Mouse (Mus musculus) liver, embryonic 16.5 days (tissue): ENCODE measurements around the gene Pth2r. TPM values are rescaled to one million over a fixed set of nuclear protein-coding genes. Genes with fewer than 3 reads are reported as not detected.

ENCODE experiments used
- ATAC-seq: fragments of 200-750 bp; cut with Nextera tagmentation; 2 replicates; pipeline ENCODE4 v1.8.0; 2017; ENCODE audit warnings: low read depth, mild to moderate bottlenecking, moderate number of reproducible peaks, moderate library complexity
- H3K27ac ChIP-seq: fragments of 300-500 bp; sonication (generic); 2 replicates; pipeline ENCODE4 v1.5.1; 2014; ENCODE audit warnings: mild to moderate bottlenecking, low read length
- H3K27me3 ChIP-seq: fragments of 300-500 bp; sonication (generic); 2 replicates; pipeline ENCODE4 v1.6.1; 2014; ENCODE audit warnings: low read depth, low read length, mixed read lengths; ENCODE audit not compliant: control insufficient read depth, insufficient read depth
- H3K36me3 ChIP-seq: fragments of 300-500 bp; sonication (generic); 2 replicates; pipeline ENCODE4 v1.6.1; 2014; ENCODE audit warnings: mild to moderate bottlenecking; ENCODE audit not compliant: control insufficient read depth, insufficient read depth
- H3K4me1 ChIP-seq: fragments of 300-500 bp; sonication (generic); 2 replicates; pipeline ENCODE4 v1.6.1; 2014; ENCODE audit warnings: low read depth, low read length, mixed read lengths; ENCODE audit not compliant: control insufficient read depth
- H3K4me2 ChIP-seq: fragments of 300-500 bp; sonication (generic); 2 replicates; pipeline ENCODE4 v1.6.1; 2014; ENCODE audit warnings: low read depth, low read length, mixed read lengths
- H3K4me3 ChIP-seq: fragments of 300-500 bp; sonication (generic); 2 replicates; pipeline ENCODE4 v1.5.1; 2014; ENCODE audit warnings: low read depth, mild to moderate bottlenecking, low read length
- H3K9ac ChIP-seq: fragments of 300-500 bp; sonication (generic); 2 replicates; pipeline ENCODE4 v1.6.1; 2014; ENCODE audit warnings: low read depth, low read length
- H3K9me3 ChIP-seq: fragments of 300-500 bp; sonication (generic); replicated peaks from 2 replicates; pipeline ENCODE4 v1.6.1; 2016; ENCODE audit warnings: low read length; ENCODE audit not compliant: control insufficient read depth
- WGBS: fragments of 180-500 bp; shearing (Covaris S2); extraction: QIAGEN DNeasy Blood & Tissue Kit; methylation state at CpG from one replicate; pipeline ENCODE4 v1.1.7; 2014; ENCODE audit not compliant: insufficient replicate concordance; 5-methylcytosine and 5-hydroxymethylcytosine counted together
- polyA plus RNA-seq: library from polyadenylated mRNA; unstranded; fragments of >200 nt; fragmentation: Nextera tagmentation; extraction: Ambion mirVana; gene quantifications from 2 replicates; pipeline ENCODE4 v1.2.1, GENCODE M21; 2015

Gene Pth2r
- polyA plus RNA-seq, 1 experiment from 2014 or later = not detected

DNA sequence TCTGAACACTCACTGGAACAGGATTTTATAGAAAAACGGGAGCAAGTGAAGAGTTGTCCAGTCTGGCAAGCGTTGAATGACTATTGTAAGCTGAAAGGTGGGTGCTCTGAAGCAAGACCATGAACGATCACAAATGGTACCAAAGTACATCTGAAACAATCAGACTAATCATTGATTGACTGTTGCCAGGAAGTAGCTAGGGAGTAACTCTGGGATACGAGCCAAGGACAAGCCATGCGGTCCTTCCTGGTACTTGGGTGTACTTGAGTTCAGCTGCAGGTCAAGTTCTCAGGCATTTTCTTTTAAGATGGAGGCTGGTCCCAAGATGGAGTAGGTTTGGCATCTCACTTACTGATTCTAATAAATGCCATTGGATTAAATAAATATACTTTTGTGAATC lies 125.6 kb downstream of the Pth2r start:
- Histone ChIP-seq H3K36me3 (no peaks in the 10 kb centered on the region), H3K27ac (no peak overlapping the region), H3K9ac (no peak overlapping the region), H3K4me3 (no peak overlapping the region), H3K9me3 (no peaks in the 10 kb centered on the region), H3K4me2 (no peak overlapping the region), H3K4me1 (no peaks in the 10 kb centered on the region), H3K27me3 (no peaks in the 10 kb centered on the region)
- ATAC-seq = no peak
- WGBS = 62% methylated on average over 5 of the region's 5 CpGs

DNA sequence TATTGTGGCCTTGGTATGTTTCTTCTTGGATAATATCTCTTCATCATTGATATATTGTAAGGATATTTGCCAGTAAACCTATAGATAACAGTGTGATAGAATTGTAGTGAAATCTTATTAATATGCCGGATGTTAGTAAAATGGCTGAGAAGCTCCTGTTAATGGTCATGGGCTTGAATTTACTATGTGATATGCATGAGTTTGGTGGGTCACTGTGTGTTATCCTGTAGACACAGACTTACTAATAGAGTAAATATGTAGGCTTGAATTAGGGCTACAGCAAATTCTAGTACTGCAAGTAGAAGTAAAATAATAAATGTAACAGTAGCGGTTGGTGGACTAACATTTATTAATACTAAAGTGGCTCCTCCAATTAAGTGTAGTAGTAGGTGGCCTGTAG lies 139.1 kb downstream of the Pth2r start:
- no peak for ATAC-seq
- 77% methylated on average over 2 of the region's 2 CpGs for WGBS
- H3K4me2 ChIP-seq = no peak overlapping the region

DNA sequence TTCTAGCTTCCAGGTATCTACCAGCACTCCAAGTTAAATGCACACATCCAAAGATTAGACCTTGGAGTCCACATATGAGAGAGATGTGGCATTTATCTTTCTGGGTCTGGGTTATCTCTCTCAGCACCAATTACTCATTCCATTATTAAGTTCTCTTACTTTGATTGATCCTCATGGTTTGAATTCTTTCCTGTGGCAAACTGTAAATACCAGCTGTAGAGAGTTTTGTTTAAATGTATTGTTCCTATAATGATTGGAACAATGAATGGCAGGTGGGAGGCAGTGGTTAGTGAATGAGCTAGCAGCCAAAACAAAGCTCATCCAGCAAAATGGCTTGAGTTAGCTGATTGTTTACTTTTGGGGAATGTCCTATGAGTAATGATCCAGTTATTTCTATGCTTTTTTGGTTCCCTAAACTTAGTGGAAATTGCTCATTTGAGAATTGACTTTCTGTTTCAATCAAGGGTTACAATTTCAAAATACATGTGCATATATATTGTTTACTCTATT lies 140.7 kb downstream of the Pth2r start:
- no peak for ATAC-seq
- no peaks in the 10 kb centered on the region for H3K4me1 ChIP-seq
- no peaks in the 10 kb centered on the region for H3K9me3 ChIP-seq
- no peak overlapping the region for H3K27ac ChIP-seq
- H3K36me3 ChIP-seq = no peaks in the 10 kb centered on the region
- no peak overlapping the region for H3K4me3 ChIP-seq
- no peak overlapping the region for H3K4me2 ChIP-seq
- no peak overlapping the region for H3K9ac ChIP-seq
- H3K27me3 ChIP-seq = no peaks in the 10 kb centered on the region

More for the DNA sequence above, 139.1 kb downstream of the Pth2r start:
- Histone ChIP-seq H3K27me3 (no peaks in the 10 kb centered on the region), H3K4me1 (no peaks in the 10 kb centered on the region), H3K9me3 (no peaks in the 10 kb centered on the region), H3K27ac (no peak overlapping the region), H3K36me3 (no peaks in the 10 kb centered on the region), H3K4me3 (no peak overlapping the region), H3K9ac (no peak overlapping the region)

Other genes with a start within 250 kb of the Pth2r start
- gene Akr1cl, start 249.3 kb upstream of the Pth2r start, polyA plus RNA-seq = 0.09 and 0.25 TPM in 2 replicates
- not detected in 2 replicates for gene Cryge, start 230.9 kb upstream of the Pth2r start, polyA plus RNA-seq
- not detected in 2 replicates for gene Crygd, start 218.6 kb upstream of the Pth2r start, polyA plus RNA-seq
- gene Crygc, start 208.4 kb upstream of the Pth2r start, polyA plus RNA-seq = not detected in 2 replicates
- not detected in 2 replicates for gene Crygb, start 199.8 kb upstream of the Pth2r start, polyA plus RNA-seq
- gene Cryga, start 178.7 kb upstream of the Pth2r start, polyA plus RNA-seq = not detected in 2 replicates
- gene Gm28845, start 162.5 kb upstream of the Pth2r start, polyA plus RNA-seq = not detected in 2 replicates
- gene D630023F18Rik, start 158.8 kb upstream of the Pth2r start, polyA plus RNA-seq = 0.13 and 0.48 TPM in 2 replicates
- gene Idh1, start 95.6 kb upstream of the Pth2r start, polyA plus RNA-seq = 136 and 151 TPM in 2 replicates
- gene Pikfyve, start 95.4 kb upstream of the Pth2r start, polyA plus RNA-seq = 3.5 and 3.7 TPM in 2 replicates